Mouse (Mus musculus): ENCODE results near the gene Trim75. TPM values are rescaled to one million over a fixed set of nuclear protein-coding genes. Genes with fewer than 3 reads are reported as not detected.

The Trim75 gene
- polyA plus RNA-seq, 1 experiment from 2014 or later: not detected

DNA sequence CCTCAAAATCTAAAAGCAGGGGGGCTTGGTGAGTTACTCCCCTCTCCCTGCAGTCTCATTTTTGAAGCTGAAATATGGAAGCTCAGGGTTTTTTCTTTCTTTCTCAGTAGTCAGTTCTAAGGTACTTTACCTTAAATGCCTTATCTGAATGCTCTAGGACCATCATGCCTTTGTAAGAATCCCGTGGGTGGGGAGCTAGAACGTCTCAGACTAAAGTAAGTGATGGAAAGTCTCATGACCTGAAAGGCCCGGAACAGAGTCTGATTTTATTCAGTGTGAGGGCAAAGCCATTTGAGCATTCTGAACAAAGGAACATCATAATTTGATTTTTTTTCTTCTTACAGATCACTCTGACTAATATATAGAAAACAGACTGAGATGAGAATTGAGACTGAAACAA lies 52.6 kb downstream of the Trim75 start:
- WGBS: 77% methylated on average over 3 of the region's 3 CpGs
- DNase-seq (ENCODE audit: low spot score): no peak
- Histone ChIP-seq H3K27ac (no peak overlapping the region), H3K9me3 (replicated peaks) (no peaks in the 10 kb centered on the region), H3K4me3 (no peak overlapping the region), H3K36me3 (no peaks in the 10 kb centered on the region), H3K4me1 (no peaks in the 10 kb centered on the region), H3K27me3 (ENCODE audit: low read depth, poor library complexity, severe bottlenecking) (no peaks in the 10 kb centered on the region)

Other genes with a start within 250 kb of the Trim75 start
- 11.0 and 11.7 TPM in 2 replicates for gene Klhl2, start 137.8 kb downstream of the Trim75 start, polyA plus RNA-seq (2016; fragmentation: Nextera tagmentation; extraction: Ambion mirVana)
- gene Tmem192, start 40.6 kb downstream of the Trim75 start, polyA plus RNA-seq (2016; fragmentation: Nextera tagmentation; extraction: Ambion mirVana): 17.8 and 19.2 TPM in 2 replicates
- gene Trim61, start 30.7 kb upstream of the Trim75 start, polyA plus RNA-seq (2016; fragmentation: Nextera tagmentation; extraction: Ambion mirVana): not detected in 2 replicates
- not detected in 2 replicates for gene Trim60, start 30.8 kb upstream of the Trim75 start, polyA plus RNA-seq (2016; fragmentation: Nextera tagmentation; extraction: Ambion mirVana)
- gene Apela, start 49.5 kb upstream of the Trim75 start, polyA plus RNA-seq (2016; fragmentation: Nextera tagmentation; extraction: Ambion mirVana): 1.8 and 2.4 TPM in 2 replicates
- gene Gm10663, start 87.2 kb upstream of the Trim75 start, polyA plus RNA-seq (2016; fragmentation: Nextera tagmentation; extraction: Ambion mirVana): not detected in 2 replicates
- gene BC030870, start 141.7 kb upstream of the Trim75 start, polyA plus RNA-seq (2016; fragmentation: Nextera tagmentation; extraction: Ambion mirVana): not detected in 2 replicates